Mouse (Mus musculus): ENCODE measurements around the gene B4galnt4. TPM values are rescaled to one million over a fixed set of nuclear protein-coding genes. Genes with fewer than 3 reads are reported as not detected.

Gene B4galnt4
- total and polyA plus RNA-seq, 3 experiments: 0.81 to 8.0 TPM; not detected in 1

GRCm38 (mm10) chr7:141077841-141078240 is 16.9 kb downstream of the B4galnt4 start, which contains the start of gene Pkp3:
Gene Pkp3 (plus strand): TSS chr7:141078218.
- Histone ChIP-seq H3K4me3 (ENCODE audit: control insufficient read depth in 1 of 2, insufficient read depth in 1 of 2, low read depth in 2 of 2, low read length in 2 of 2) (no peak within 1 kb of the TSS), H3K27ac (ENCODE audit: control insufficient read depth, low read depth, low read length) (no peak within 1 kb of the TSS), H3K27me3 (ENCODE audit: control insufficient read depth in 1 of 2, insufficient read depth in 2 of 2, low read length in 2 of 2) (peaks cover 0 to 2% of the 10 kb centered on the region in 2 experiments; a peak in 3 of 4 replicates), H3K9ac (ENCODE audit: control insufficient read depth, low read depth, low read length, poor library complexity, severe bottlenecking) (no peak within 1 kb of the TSS), H3K4me1 (ENCODE audit: control insufficient read depth in 1 of 2, insufficient read depth in 2 of 2, low read length in 2 of 2) (no peaks in the 10 kb centered on the region), H3K9me3 (replicated peaks; ENCODE audit: insufficient read depth, low read length) (no peaks in the 10 kb centered on the region), H3K79me2 (ENCODE audit: control insufficient read depth, insufficient read depth, low read length, poor library complexity) (no peaks in the 10 kb centered on the region), H3K36me3 (ENCODE audit: control insufficient read depth in 1 of 2, insufficient read depth in 2 of 2, low read length in 2 of 2) (no peaks in the 10 kb centered on the region)
- DNase-seq (ENCODE audit: low read depth, low spot score): no peak
- TF ChIP-seq NELFE (IDR thresholded peaks at IDR 0.05; ENCODE audit: low read depth, low read length) (no peak), E2F4 (IDR thresholded peaks at IDR 0.05; ENCODE audit: borderline replicate concordance, low read depth, low read length) (no peak)

GRCm38 (mm10) chr7:141078876-141079275 is 18.0 kb downstream of the B4galnt4 start:
- Histone ChIP-seq H3K36me3 (ENCODE audit: control insufficient read depth in 1 of 2, insufficient read depth in 2 of 2, low read length in 2 of 2) (no peaks in the 10 kb centered on the region), H3K27me3 (ENCODE audit: control insufficient read depth in 1 of 2, insufficient read depth in 2 of 2, low read length in 2 of 2) (peaks cover 0 to 2% of the 10 kb centered on the region in 2 experiments; a peak in 3 of 4 replicates), H3K79me2 (ENCODE audit: control insufficient read depth, insufficient read depth, low read length, poor library complexity) (no peaks in the 10 kb centered on the region), H3K9ac (ENCODE audit: control insufficient read depth, low read depth, low read length, poor library complexity, severe bottlenecking) (no peak overlapping the region), H3K9me3 (replicated peaks; ENCODE audit: insufficient read depth, low read length) (no peaks in the 10 kb centered on the region), H3K27ac (ENCODE audit: control insufficient read depth, low read depth, low read length) (no peak overlapping the region), H3K4me1 (ENCODE audit: control insufficient read depth in 1 of 2, insufficient read depth in 2 of 2, low read length in 2 of 2) (no peaks in the 10 kb centered on the region), H3K4me3 (ENCODE audit: control insufficient read depth in 1 of 2, insufficient read depth in 1 of 2, low read depth in 2 of 2, low read length in 2 of 2) (no peak overlapping the region)
- DNase-seq (ENCODE audit: low read depth, low spot score): no peak
- TF ChIP-seq CHD1 (IDR thresholded peaks at IDR 0.05; ENCODE audit: low read depth, low read length) (no peak), HCFC1 (IDR thresholded peaks at IDR 0.05; ENCODE audit: low read depth, low read length) (no peak), SMC3 (IDR thresholded peaks at IDR 0.05; ENCODE audit: low read depth, low read length) (no peak), ZMIZ1 (IDR thresholded peaks at IDR 0.05; ENCODE audit: low read depth, low read length) (no peak), USF1 (IDR thresholded peaks at IDR 0.05; ENCODE audit: low read depth, low read length) (no peak), ELF1 (IDR thresholded peaks at IDR 0.05; ENCODE audit: low read depth, low read length) (no peak), ETS1 (IDR thresholded peaks at IDR 0.05; ENCODE audit: low read depth, low read length) (no peak), TCF12 (IDR thresholded peaks at IDR 0.05; ENCODE audit: low read depth, low read length) (no peak), CHD2 (IDR thresholded peaks at IDR 0.05; ENCODE audit: low read length) (no peak), MXI1 (IDR thresholded peaks at IDR 0.05; ENCODE audit: low read depth, low read length) (no peak), TAL1 (IDR thresholded peaks at IDR 0.05; ENCODE audit: low read length) (no peak), ZNF384 (IDR thresholded peaks at IDR 0.05; ENCODE audit: low read depth, low read length) (no peak), ZKSCAN1 (IDR thresholded peaks at IDR 0.05; ENCODE audit: low read depth, low read length) (no peak)
